8 mouse cellular contexts compared by ENCODE assay signal in the genomic region with DNA sequence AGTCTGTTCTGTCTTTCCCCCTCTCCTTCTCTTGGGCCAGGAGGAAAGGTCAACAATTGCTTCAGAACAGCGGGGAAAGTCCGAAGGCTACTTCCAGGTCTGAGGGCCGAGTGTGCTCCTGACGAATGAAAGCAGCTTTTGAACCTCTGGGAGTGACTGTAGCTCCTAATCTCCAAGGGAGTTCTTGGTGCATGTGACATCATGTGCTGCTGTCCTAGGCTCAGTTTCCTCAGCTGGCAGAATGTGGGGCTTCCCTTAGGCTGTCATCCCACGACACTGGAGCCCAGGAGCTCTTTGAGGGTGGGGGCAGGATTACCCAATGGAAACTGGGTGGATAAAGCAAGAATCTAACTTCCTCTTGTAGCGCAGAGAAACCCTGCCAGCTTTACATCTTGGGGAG. TPM values are rescaled to one million over a fixed set of nuclear protein-coding genes. Genes with fewer than 3 reads are reported as not detected.
DNase-seq lines count a peak whose midpoint lies in the region; ATAC-seq and TF ChIP-seq lines count a peak whose summit lies in the region.

A gene (minus strand): TSS at position 285 of the 400 bp plus-strand sequence.

- no peak within 1 kb of the TSS for H3K4me3 ChIP-seq in liver, postnatal 0 days (ENCODE audit: low read depth, low read length)

- no peak for ATAC-seq in activated CD4-positive, CD25-positive, alpha-beta regulatory T cell, adult 4 months
- peak; percentile 73 for ATAC-seq in granulocyte monocyte progenitor cell, adult 5-6 weeks (replicated peaks; ENCODE audit: poor library complexity, severe bottlenecking)
- ATAC-seq in liver, postnatal 0 days: no peak

- peak within 1 kb of the TSS; percentile 74 for H3K27ac ChIP-seq in liver, postnatal 0 days (ENCODE audit: low read depth)

- H3K27me3 ChIP-seq in liver, postnatal 0 days (ENCODE audit: insufficient read depth, low read length): peaks cover 7% of the 10 kb centered on the region

- DNase-seq in kidney, adult 11 months: peak; percentile 45
- no peak for DNase-seq in kidney, postnatal 10 days
- no peak for DNase-seq in liver, postnatal 0 days
- DNase-seq in gastrocnemius, postnatal 36 days: no peak
- no peak for DNase-seq in heart, postnatal 10 days
- DNase-seq in urinary bladder, postnatal 14 days (ENCODE audit: low spot score): no peak

- no peak within 1 kb of the TSS for H3K9ac ChIP-seq in liver, postnatal 0 days (replicated peaks)

- 56% methylated on average over 6 of the region's 6 CpGs for WGBS in liver, postnatal 0 days (ENCODE audit: insufficient replicate concordance)

- TF ChIP-seq CTCF in liver, postnatal 0 days (IDR thresholded peaks at IDR 0.05; ENCODE audit: low read depth): no peak

- no peaks in the 10 kb centered on the region for H3K9me3 ChIP-seq in liver, postnatal 0 days (ENCODE audit: low read length)

- H3K36me3 ChIP-seq in liver, postnatal 0 days (replicated peaks; ENCODE audit: insufficient read depth, low read length): no peaks in the 10 kb centered on the region

- no peak within 1 kb of the TSS for H3K4me2 ChIP-seq in liver, postnatal 0 days (ENCODE audit: low read depth, low read length)

- peaks cover 16% of the 10 kb centered on the region for H3K4me1 ChIP-seq in liver, postnatal 0 days (ENCODE audit: insufficient read depth)

- TF ChIP-seq EP300 in liver, postnatal 0 days (IDR thresholded peaks at IDR 0.05; ENCODE audit: low read depth): no peak

- intact Hi-C loops in gastrocnemius, postnatal 36 days (cut with DNase I): no loop called here
- intact Hi-C loops in heart, postnatal 10 days (cut with DNase I): no loop called here

RNA-seq across cellular contexts. Expression of the gene that starts here (rescaled TPM):
- 10 to 100 TPM; 18.3 to 25.0 TPM for polyA plus RNA-seq in activated CD4-positive, CD25-positive, alpha-beta regulatory T cell, adult 4 months (2017; shearing (Covaris generic))
- total RNA-seq in granulocyte monocyte progenitor cell, adult 5-6 weeks (2014; fragmentation: Nextera tagmentation): 5.9 and 8.3 TPM in 2 replicates
- 6.5 and 7.2 TPM in 2 replicates for total RNA-seq in granulocyte monocyte progenitor cell, adult 5-6 weeks (2017)
- 6.6 TPM in 2 replicates for polyA plus RNA-seq in liver, postnatal 0 days (2015; fragmentation: Nextera tagmentation; extraction: Ambion mirVana)
- under 1 TPM; 0.31 to 0.81 TPM for total RNA-seq in gastrocnemius, postnatal 36 days (2021)
- total RNA-seq in heart, postnatal 10 days (2021): 1 to 10 TPM; 2.9 to 3.7 TPM
